Mouse (Mus musculus): ENCODE measurements around the gene Itga1.

DNA sequence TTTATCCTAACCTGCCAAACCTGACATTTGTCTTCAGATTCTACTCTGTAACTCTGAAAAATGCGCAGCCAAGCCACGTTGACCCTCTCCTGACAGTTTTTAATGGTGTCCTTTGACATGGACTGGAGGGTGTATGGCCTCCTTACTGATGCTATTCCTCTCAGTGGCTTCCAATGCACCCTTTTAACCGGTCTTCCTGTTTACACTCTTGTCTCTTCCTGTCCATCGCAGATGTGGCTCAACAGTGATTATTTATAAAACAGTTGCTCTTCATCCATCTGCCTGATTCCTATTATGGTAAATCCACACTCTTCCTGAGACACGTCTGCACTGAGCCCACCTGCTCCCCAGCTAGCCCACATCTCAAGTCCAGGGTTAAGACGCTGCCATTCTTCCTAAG lies 15.8 kb downstream of the Itga1 start:
- TF ChIP-seq POLR2A (IDR thresholded peaks at IDR 0.05; ENCODE audit: low read depth, low read length) (no peak), CTCF (IDR thresholded peaks at IDR 0.05; ENCODE audit: extremely low read depth, insufficient read depth, insufficient read length, insufficient replicate concordance) (no peak)

All from spleen, adult 2 months (tissue).